Mouse (Mus musculus) heart, adult 9 months (tissue): ENCODE measurements around the gene Cdh5.
"Not testable (repeated sequence)": the region's sequence is repeated elsewhere in the genome, so short reads cannot be mapped to it uniquely, and the experiment has no call there.

Experiments
- DNase-seq, 2 experiments: peaks; one replicate each; pipeline ENCODE4 v3.0.0; 2022; ENCODE audit warnings: low spot score in 2 of 2

Gene Cdh5

DNA sequence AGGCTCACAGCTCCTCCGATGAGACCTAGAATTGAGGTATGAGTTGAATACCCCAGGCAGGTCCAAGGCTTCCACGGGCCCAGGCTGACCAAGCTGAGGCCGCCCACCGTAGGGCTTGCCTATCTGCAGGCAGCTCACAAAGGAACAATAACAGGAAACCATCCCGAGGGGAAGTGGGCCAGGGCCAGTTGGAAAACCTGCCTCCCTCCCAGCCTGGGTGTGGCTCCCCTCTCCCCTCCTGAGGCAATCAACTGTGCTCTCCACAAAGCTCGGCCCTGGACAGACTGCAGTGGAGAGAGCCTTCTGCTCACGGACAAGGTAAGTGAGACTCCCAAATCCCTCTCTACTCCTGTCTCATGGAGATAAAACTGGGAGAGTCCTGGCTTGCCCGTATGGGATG lies at the start of gene Cdh5:
TSS of gene Cdh5 (plus strand) at position 211 of the 400 bp plus-strand sequence.
- DNase-seq = peak; percentile 82 to 91

DNA sequence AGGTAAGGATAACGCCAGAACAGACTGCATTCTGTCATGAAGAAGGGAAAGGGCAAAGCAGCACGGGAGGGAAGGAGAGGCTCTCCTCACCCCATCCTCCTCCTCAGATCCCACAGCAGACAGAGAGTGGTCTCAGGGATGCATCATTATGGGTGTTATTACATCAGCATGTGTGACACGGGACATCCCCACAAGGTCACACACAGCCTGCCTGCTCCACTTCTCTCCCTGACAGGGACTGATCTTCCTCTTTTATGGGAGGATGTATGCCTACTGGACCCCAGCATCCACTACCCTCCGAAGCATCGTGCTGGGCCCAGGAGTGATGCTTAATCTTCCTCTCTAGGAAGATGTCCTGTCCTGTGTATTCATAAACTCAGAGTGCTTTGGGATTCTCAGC lies 41.5 kb upstream of the Cdh5 start:
- no peak for DNase-seq

- DNase-seq = no peak
These were observed 41.0 kb upstream of the Cdh5 start for GRCm38 (mm10) chr8:104060446-104060845.

DNA sequence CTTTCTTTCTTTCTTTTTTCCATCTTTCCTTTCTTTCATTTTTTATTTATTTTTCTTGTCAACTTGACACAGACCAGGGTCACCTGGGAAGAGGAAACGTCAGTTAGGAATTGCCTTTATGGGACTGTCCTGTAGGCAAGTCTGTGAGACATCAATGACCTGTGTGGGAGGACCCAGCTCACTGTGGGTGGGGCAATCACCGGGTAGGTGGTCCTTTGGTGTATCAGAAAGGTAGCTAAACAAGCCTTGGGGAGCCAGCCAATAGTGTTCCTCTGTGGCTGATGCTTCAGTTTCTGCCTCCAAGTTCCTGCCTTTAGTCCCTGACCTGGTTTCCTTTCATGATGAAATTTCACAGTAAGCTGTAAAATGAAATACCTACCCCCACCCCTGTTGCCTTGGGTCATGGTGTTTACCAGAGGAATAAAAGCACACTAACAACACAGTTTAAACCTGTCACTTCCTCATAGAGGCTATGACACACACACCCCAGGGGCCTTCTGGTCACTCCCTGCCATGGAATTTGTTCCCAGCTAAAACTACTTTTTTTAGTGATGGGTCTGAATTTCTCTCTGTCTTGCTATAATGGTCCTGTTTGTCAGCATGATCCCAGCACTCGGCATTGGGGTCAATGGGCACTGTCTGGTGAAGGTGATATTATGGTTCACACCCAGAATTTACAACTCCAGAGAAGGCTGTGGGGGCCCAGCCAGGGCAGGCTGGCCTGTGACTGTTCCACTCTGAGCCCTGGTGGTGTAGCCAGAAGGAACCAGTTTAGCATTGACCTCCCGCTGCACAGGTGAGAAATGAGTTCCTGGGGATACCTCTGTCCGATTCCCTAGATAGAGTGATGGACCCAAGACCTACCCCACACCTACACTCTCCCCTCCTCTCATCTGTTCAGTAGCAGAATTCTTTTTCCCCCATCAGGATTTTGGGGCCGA lies 40.1 kb upstream of the Cdh5 start:
- DNase-seq = no peak

GRCm38 (mm10) chr8:104061989-104062820 lies 39.2 kb upstream of the Cdh5 start:
- no peak for DNase-seq

GRCm38 (mm10) chr8:104065223-104065622 lies 36.2 kb upstream of the Cdh5 start:
- no peak for DNase-seq

DNA sequence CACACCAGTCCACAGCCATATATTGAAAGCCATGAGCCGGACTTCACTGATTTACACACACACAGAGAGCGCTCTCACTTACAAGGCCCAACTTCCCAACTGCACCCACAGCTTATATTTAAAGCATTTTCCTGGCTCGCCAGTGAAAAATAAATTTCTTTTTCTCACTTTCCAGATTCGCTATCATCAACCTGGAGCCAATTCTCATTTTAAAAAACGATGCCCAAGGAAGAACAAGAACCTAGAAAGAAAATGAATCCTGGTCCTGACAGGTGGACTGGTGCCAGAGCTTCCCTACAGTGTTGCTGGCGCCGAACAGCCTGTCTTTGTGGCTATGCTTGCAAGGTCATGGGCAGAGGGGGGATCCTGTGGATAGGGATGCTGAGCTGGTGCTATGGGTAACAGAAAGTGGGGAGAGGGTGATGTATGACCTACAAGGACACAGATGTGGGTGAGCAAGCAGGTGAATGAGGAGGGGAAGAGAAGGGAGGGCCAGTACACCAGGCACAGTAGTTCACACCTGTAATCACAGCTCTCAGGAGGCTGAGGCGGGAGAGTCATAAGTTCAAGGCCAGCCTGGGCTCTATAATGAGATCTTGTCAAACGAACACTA lies 35.4 kb upstream of the Cdh5 start:
- no peak for DNase-seq

GRCm38 (mm10) chr8:104067390-104067925 lies 34.0 kb upstream of the Cdh5 start:
- DNase-seq = no peak

DNA sequence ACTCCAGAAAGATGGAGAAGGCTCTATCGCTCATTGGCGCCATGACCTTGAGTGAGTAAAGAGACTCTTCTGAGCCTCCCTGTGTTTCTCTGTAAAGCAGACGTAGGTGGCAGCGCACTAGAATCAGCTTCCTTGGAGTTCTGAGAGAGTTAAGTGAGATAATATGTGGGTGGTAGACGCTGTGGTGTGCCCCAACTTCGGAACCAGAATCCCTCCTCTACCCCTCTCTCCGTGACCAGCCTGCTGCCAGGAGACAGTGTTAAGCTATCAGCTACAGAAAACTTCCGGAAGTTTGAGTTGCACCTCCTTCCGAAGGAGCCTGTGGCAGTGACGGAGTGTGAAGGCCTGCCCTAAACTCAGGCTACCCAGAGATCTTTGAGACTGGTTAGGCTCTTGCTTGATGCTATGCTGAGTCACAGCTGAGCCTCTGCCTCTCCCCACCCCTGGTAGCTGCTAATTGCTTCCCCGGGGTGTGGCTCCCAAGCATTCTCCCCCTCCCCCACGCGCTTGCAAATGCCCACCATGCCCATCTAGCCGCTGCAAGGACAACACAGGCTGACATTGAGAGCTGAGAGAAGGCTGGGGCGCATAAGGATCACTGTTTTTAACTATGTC lies 32.9 kb upstream of the Cdh5 start:
- no peak for DNase-seq

DNA sequence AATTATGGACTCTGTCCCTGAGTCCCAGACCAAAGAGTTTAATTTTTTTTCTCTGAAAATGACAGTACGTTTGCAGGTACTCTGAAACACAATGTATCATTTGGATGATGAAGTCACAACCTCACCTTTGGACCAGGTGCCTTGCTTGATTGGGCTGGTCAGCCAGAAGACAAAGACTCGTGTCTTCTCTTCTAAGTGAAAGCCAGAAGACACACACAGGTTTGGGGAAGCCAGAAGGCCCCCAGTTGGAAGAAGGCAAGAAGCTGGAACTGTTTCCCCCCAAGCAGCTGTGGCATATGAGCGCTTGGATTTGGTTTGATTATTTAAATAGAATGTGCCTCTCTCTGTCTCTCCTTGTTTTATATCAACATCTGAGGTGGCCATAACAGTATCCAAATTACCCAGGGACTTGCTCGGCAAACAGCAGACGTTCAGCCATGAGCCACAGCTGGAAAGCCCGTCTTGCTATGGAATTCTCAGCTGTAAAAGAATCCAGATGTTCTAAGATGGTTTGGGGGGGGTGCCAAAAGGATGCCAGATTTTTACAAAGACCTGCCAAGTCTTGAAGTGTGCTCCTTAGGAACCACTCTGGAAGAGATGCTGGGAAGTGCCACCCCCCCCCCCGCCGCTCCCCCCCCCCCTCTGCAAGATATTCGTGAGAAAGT lies 31.1 kb upstream of the Cdh5 start:
- DNase-seq = not testable (repeated sequence)

DNA sequence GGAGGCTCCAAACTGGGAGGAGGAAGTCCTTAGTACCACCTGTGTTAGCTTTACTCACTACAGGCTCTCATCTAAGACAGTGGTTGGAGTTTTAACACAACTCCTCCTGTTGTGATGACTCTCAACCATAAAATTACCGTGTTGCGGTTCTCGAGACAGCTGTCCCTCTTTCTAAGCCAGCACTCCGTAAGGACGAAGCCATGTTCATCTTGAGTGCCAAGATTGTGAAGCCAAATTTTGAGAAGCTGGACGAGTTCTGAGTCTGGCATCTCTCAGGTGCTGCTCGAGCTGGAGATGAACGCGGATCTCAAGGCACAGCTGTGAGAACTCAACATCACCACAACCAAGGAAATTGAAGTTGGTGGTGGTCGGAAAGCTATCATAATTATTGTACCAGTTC lies 30.5 kb upstream of the Cdh5 start:
- no peak for DNase-seq

DNA sequence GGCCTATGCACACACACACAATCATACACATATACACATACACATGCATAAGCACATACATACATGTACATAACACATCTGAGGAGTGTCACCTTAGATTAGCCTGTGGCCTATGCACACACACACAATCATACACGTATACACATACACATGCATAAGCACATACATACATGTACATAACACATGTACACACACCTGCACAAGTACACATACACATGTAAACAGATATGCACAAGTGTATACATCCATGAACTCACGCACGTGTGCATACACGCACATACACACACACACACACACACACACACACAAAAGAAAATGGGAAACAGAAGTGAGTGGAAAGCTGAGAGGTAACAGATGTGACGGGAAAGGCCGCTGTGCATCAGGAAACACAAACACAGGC lies 26.3 kb upstream of the Cdh5 start:
- DNase-seq = no peak

- peak in 1 of 2 experiments; percentile 17 for DNase-seq
These were observed 24.6 kb upstream of the Cdh5 start for GRCm38 (mm10) chr8:104076541-104077412.

DNA sequence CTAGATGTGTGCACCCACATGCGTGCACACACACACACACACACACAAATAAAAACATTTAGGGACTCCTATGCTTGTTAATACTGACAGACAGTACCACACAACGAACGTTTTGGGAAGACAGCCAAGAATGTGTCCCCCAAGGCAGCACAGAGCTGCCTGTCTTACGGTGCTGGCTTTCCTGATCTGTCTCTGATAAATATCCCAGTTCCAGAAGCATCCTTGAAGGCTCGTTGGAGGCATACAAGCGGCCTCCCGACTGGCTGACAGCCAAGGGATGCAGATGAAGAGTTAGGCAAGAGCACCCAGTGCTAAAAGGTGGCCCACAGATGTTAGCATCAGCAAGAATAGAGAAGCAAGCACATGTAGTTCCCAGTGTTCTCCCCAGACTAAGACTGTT lies 23.3 kb upstream of the Cdh5 start:
- no peak for DNase-seq

DNA sequence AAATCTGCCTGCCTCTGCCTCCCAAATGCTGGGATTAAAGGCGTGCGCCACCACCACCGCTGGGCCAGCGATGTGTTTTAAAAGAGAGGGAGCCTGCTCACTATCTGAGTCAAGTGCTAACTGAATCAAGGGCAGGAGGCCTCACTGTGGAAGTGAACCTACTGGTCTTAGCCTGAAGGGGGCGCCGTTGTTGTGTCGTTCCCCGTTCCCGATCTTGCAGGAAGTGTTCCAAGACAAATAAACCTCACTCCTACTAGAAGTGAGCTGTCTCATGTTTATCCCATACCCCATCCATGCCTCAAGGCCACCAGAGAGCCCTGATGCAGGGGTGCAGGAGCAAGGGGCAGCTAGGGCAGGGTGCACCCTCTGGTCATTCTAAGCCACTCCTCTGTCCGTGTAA lies 16.1 kb upstream of the Cdh5 start:
- DNase-seq = no peak

DNA sequence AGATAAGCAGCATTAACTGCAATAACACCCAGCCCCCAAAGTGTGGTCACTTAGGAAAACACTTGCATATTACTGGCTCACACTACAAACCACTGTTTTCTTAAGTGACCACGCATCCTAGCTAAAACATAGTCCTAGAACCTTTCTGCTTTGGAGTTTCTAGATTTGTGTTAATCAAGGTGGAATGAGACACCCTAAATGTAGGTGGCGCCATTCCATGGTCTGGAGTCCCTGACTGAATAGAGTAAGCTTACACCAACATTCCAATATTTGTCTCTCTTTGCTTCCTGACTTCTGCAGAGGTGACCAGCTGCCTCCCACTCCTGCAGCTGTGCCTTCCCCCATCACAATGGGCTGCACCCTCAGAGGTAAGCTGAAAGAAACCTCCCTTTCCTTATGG lies 14.8 kb upstream of the Cdh5 start:
- no peak for DNase-seq

GRCm38 (mm10) chr8:104087091-104087490 lies 14.3 kb upstream of the Cdh5 start:
- no peak for DNase-seq

DNA sequence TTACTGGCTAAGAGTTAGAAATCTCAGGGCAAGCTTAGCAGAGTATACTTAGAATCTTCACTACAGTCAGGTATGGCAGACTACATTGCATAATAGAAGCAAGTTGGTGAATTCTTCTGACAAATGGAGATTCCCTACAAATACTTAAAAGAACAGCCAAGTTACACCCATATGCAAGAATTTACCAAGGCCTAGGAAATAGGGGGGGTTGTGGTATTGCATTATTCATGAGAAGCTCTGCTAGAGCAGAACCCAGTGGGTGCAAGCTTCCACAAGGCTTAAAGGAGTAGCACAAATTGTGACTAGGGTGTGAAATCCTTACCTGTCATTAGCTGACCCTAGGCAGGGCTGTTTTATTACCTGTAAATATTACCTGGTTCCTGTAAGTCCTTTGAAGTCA lies 13.5 kb upstream of the Cdh5 start:
- DNase-seq = not testable (repeated sequence)

GRCm38 (mm10) chr8:104088881-104089280 lies 12.5 kb upstream of the Cdh5 start:
- DNase-seq = no peak
